Mouse (Mus musculus) left cerebral cortex, adult 9 months (tissue): ENCODE results near the gene Atg9a.
"Not testable (repeated sequence)": the region's sequence is repeated elsewhere in the genome, so short reads cannot be mapped to it uniquely, and the experiment has no call there.

Experiments
- DNase-seq, 2 experiments: peaks; one replicate each; pipeline ENCODE4 v3.0.0; 2022; ENCODE audit warnings: low spot score in 2 of 2

Gene Atg9a

GRCm38 (mm10) chr1:75191622-75192402 lies at the start of gene Atg9a, which contains the start of gene Ankzf1:
TSS of gene Atg9a (minus strand) at chr1:75192196.
TSS of gene Ankzf1 (plus strand) at chr1:75192151.
- peak; percentile 98 for DNase-seq

- peak in 1 of 2 experiments; percentile 67 for DNase-seq
Observed at GRCm38 (mm10) chr1:75239591-75239990, 47.6 kb upstream of the Atg9a start.

GRCm38 (mm10) chr1:75236117-75237050 lies 44.4 kb upstream of the Atg9a start, which contains the start of gene Dnajb2:
TSS of gene Dnajb2 (plus strand) at chr1:75236406.
- peak in 1 of 2 experiments; percentile 86 for DNase-seq

- DNase-seq, result peak in 1 of 2 experiments; percentile 84
Observed at GRCm38 (mm10) chr1:75234606-75235005, 42.6 kb upstream of the Atg9a start.

- not testable (repeated sequence) for DNase-seq
Observed at GRCm38 (mm10) chr1:75232489-75232888, 40.5 kb upstream of the Atg9a start.

- no peak for DNase-seq
Observed at GRCm38 (mm10) chr1:75231664-75232152, 39.7 kb upstream of the Atg9a start, which contains the start of gene A630095N17Rik. TSS of gene A630095N17Rik (minus strand) at chr1:75232102.

GRCm38 (mm10) chr1:75231224-75231623 lies 39.2 kb upstream of the Atg9a start:
- DNase-seq, result no peak

- no peak for DNase-seq
Observed at GRCm38 (mm10) chr1:75230335-75230994, 38.5 kb upstream of the Atg9a start.

- DNase-seq, result no peak
Observed at GRCm38 (mm10) chr1:75229158-75229557, 37.2 kb upstream of the Atg9a start.

GRCm38 (mm10) chr1:75227653-75228052 lies 35.7 kb upstream of the Atg9a start:
- DNase-seq, result no peak

- no peak for DNase-seq
Observed at GRCm38 (mm10) chr1:75226138-75226537, 34.1 kb upstream of the Atg9a start.

- no peak for DNase-seq
Observed at GRCm38 (mm10) chr1:75225473-75225872, 33.5 kb upstream of the Atg9a start.

GRCm38 (mm10) chr1:75223532-75223931 lies 31.5 kb upstream of the Atg9a start:
- no peak for DNase-seq

GRCm38 (mm10) chr1:75222926-75223325 lies 30.9 kb upstream of the Atg9a start:
- DNase-seq, result no peak

GRCm38 (mm10) chr1:75221538-75221937 lies 29.5 kb upstream of the Atg9a start:
- DNase-seq, result no peak

GRCm38 (mm10) chr1:75219531-75219930 lies 27.5 kb upstream of the Atg9a start, which contains the start of gene Tuba4a:
TSS of gene Tuba4a (minus strand) at chr1:75219865.
- no peak for DNase-seq

- peak; percentile 82 to 94 for DNase-seq
Observed at GRCm38 (mm10) chr1:75219078-75219477, 27.1 kb upstream of the Atg9a start.

GRCm38 (mm10) chr1:75218227-75219001 lies 26.4 kb upstream of the Atg9a start:
- DNase-seq, result peak; percentile 40 to 85

- DNase-seq, result no peak
Observed at GRCm38 (mm10) chr1:75217893-75218226, 25.9 kb upstream of the Atg9a start.

- DNase-seq, result no peak
Observed at GRCm38 (mm10) chr1:75216797-75217585, 25.0 kb upstream of the Atg9a start.
